Mouse (Mus musculus) limb, embryonic 15.5 days (tissue): ENCODE measurements around the gene Gm595. TPM values are rescaled to one million over a fixed set of nuclear protein-coding genes. Genes with fewer than 3 reads are reported as not detected.

Experiments
- ATAC-seq: fragments of 200-750 bp; cut with Nextera tagmentation; 2 replicates; pipeline ENCODE4 v1.8.0; 2017; ENCODE audit warnings: low read depth, moderate TSS enrichment; ENCODE audit not compliant: insufficient number of reproducible peaks, low FRiP score, low TSS enrichment
- H3K27ac ChIP-seq: fragments of 300-500 bp; sonication (generic); 2 replicates; pipeline ENCODE4 v1.5.1; 2015; ENCODE audit warnings: moderate library complexity, mild to moderate bottlenecking, inconsistent platforms
- H3K27me3 ChIP-seq: fragments of 300-500 bp; sonication (generic); 2 replicates; pipeline ENCODE4 v1.6.1; 2015; ENCODE audit warnings: inconsistent platforms
- H3K36me3 ChIP-seq: fragments of 300-500 bp; sonication (generic); 2 replicates; pipeline ENCODE4 v1.6.1; 2015; ENCODE audit warnings: inconsistent platforms
- H3K4me1 ChIP-seq: fragments of 300-500 bp; sonication (generic); 2 replicates; pipeline ENCODE4 v1.6.1; 2015; ENCODE audit warnings: inconsistent platforms
- H3K4me2 ChIP-seq: fragments of 300-500 bp; sonication (generic); 2 replicates; pipeline ENCODE4 v1.6.1; 2015; ENCODE audit warnings: mild to moderate bottlenecking, inconsistent platforms
- H3K4me3 ChIP-seq: fragments of 300-500 bp; sonication (generic); 2 replicates; pipeline ENCODE4 v1.5.1; 2015; ENCODE audit warnings: mild to moderate bottlenecking, inconsistent platforms
- H3K9ac ChIP-seq: fragments of 300-500 bp; sonication (generic); 2 replicates; pipeline ENCODE4 v1.6.1; 2015; ENCODE audit warnings: inconsistent platforms
- H3K9me3 ChIP-seq: fragments of 300-500 bp; sonication (generic); 2 replicates; pipeline ENCODE4 v1.6.1; 2016; ENCODE audit warnings: inconsistent platforms
- WGBS: fragments of 180-500 bp; shearing (Covaris S2); methylation state at CpG from one replicate; pipeline ENCODE4 v1.1.7; 2015; 5-methylcytosine and 5-hydroxymethylcytosine counted together
- polyA plus RNA-seq: library from polyadenylated mRNA; unstranded; fragments of >200 nt; fragmentation: Nextera tagmentation; extraction: Ambion mirVana; gene quantifications from 2 replicates; pipeline ENCODE4 v1.2.1, GENCODE M21; 2015

The Gm595 gene
- not detected in 2 replicates for polyA plus RNA-seq

- Histone ChIP-seq H3K4me2 (no peak within 1 kb of the TSS), H3K27me3 (no peaks in the 10 kb centered on the region), H3K9me3 (no peaks in the 10 kb centered on the region), H3K27ac (no peak within 1 kb of the TSS), H3K4me1 (no peaks in the 10 kb centered on the region), H3K4me3 (no peak within 1 kb of the TSS), H3K9ac (no peak within 1 kb of the TSS), H3K36me3 (no peaks in the 10 kb centered on the region)
- ATAC-seq, result no peak
- 90% methylated on average over 13 of the region's 13 CpGs for WGBS
Observed at GRCm38 (mm10) chrX:48877613-48878012, at the start of gene Gm595. Gene Gm595, minus strand, starts transcription at chrX:48877713.

- Histone ChIP-seq H3K9me3 (no peaks in the 10 kb centered on the region), H3K27me3 (no peaks in the 10 kb centered on the region), H3K27ac (no peak overlapping the region), H3K9ac (no peak overlapping the region), H3K4me2 (no peak overlapping the region), H3K36me3 (no peaks in the 10 kb centered on the region), H3K4me3 (no peak overlapping the region), H3K4me1 (no peaks in the 10 kb centered on the region)
- 71% methylated on average over 4 of the region's 4 CpGs for WGBS
- no peak for ATAC-seq
Observed at GRCm38 (mm10) chrX:48908421-48908820, 30.9 kb upstream of the Gm595 start.

GRCm38 (mm10) chrX:48903744-48904143, 26.2 kb upstream of the Gm595 start:
- Histone ChIP-seq H3K36me3 (no peaks in the 10 kb centered on the region), H3K4me1 (no peaks in the 10 kb centered on the region), H3K9ac (no peak overlapping the region), H3K27me3 (no peaks in the 10 kb centered on the region), H3K9me3 (no peaks in the 10 kb centered on the region), H3K4me3 (no peak overlapping the region), H3K4me2 (no peak overlapping the region), H3K27ac (no peak overlapping the region)
- no peak for ATAC-seq
- 74% methylated on average over 3 of the region's 3 CpGs for WGBS

- H3K9ac ChIP-seq, result no peak overlapping the region
- WGBS, result 48% methylated on average over 5 of the region's 5 CpGs
- H3K4me1 ChIP-seq, result no peaks in the 10 kb centered on the region
- H3K4me3 ChIP-seq, result no peak overlapping the region
- H3K9me3 ChIP-seq, result no peaks in the 10 kb centered on the region
- H3K4me2 ChIP-seq, result no peak overlapping the region
- no peak for ATAC-seq
- H3K27me3 ChIP-seq, result no peaks in the 10 kb centered on the region
- no peak overlapping the region for H3K27ac ChIP-seq
- no peaks in the 10 kb centered on the region for H3K36me3 ChIP-seq
Observed at GRCm38 (mm10) chrX:48899555-48899954, 22.0 kb upstream of the Gm595 start.

GRCm38 (mm10) chrX:48896803-48897202, 19.3 kb upstream of the Gm595 start:
- no peaks in the 10 kb centered on the region for H3K4me1 ChIP-seq
- ATAC-seq, result no peak
- H3K27ac ChIP-seq, result no peak overlapping the region
- WGBS, result 56% methylated on average over 6 of the region's 6 CpGs
- no peaks in the 10 kb centered on the region for H3K9me3 ChIP-seq
- H3K36me3 ChIP-seq, result no peaks in the 10 kb centered on the region
- H3K4me2 ChIP-seq, result no peak overlapping the region
- no peaks in the 10 kb centered on the region for H3K27me3 ChIP-seq
- no peak overlapping the region for H3K9ac ChIP-seq
- H3K4me3 ChIP-seq, result no peak overlapping the region

GRCm38 (mm10) chrX:48893946-48894345, 16.4 kb upstream of the Gm595 start:
- Histone ChIP-seq H3K36me3 (no peaks in the 10 kb centered on the region), H3K4me1 (no peaks in the 10 kb centered on the region), H3K4me3 (no peak overlapping the region), H3K4me2 (no peak overlapping the region), H3K27me3 (no peaks in the 10 kb centered on the region), H3K27ac (no peak overlapping the region), H3K9ac (no peak overlapping the region), H3K9me3 (no peaks in the 10 kb centered on the region)
- WGBS, result 80% methylated on average over 3 of the region's 3 CpGs
- no peak for ATAC-seq

- no peak for ATAC-seq
- Histone ChIP-seq H3K36me3 (no peaks in the 10 kb centered on the region), H3K9ac (no peak overlapping the region), H3K27me3 (no peaks in the 10 kb centered on the region), H3K9me3 (no peaks in the 10 kb centered on the region), H3K4me3 (no peak overlapping the region), H3K27ac (no peak overlapping the region), H3K4me1 (no peaks in the 10 kb centered on the region), H3K4me2 (no peak overlapping the region)
- 77% methylated on average over 9 of the region's 9 CpGs for whole genome bisulfite sequencing
Observed at GRCm38 (mm10) chrX:48890259-48890658, 12.7 kb upstream of the Gm595 start.

- no peaks in the 10 kb centered on the region for H3K27me3 ChIP-seq
- H3K4me2 ChIP-seq, result no peak overlapping the region
- WGBS, result 69% methylated on average over 5 of the region's 5 CpGs
- no peak for ATAC-seq
- H3K36me3 ChIP-seq, result no peaks in the 10 kb centered on the region
- H3K4me3 ChIP-seq, result no peak overlapping the region
- no peak overlapping the region for H3K27ac ChIP-seq
- H3K9me3 ChIP-seq, result no peaks in the 10 kb centered on the region
- no peaks in the 10 kb centered on the region for H3K4me1 ChIP-seq
- H3K9ac ChIP-seq, result no peak overlapping the region
Observed at GRCm38 (mm10) chrX:48884615-48885014, 7.1 kb upstream of the Gm595 start.

Other genes starting within 250 kb of the Gm595 start
- gene Gpr119, start 203.2 kb downstream of the Gm595 start, polyA plus RNA-seq, result not detected in 2 replicates
- gene Rbmx2, start 182.7 kb downstream of the Gm595 start, polyA plus RNA-seq, result 17.4 and 19.3 TPM in 2 replicates